Comparison of ENCODE assay signal across 12 mouse cellular contexts in genomic region chr3:65205539-65206020, GRCm38 (mm10).
DNase-seq lines count a peak whose midpoint lies in the region; ATAC-seq and TF ChIP-seq lines count a peak whose summit lies in the region.
"Had no signal": no experiment of that assay in that cellular context is flagged by ENCODE, and none has a peak within 500 bp of the region (broad histone marks: within the 10 kb centered on the region; RNA-seq: fewer than 3 reads in every experiment).

No protein-coding gene starts in this region.

- H3K27ac ChIP-seq in heart, embryonic 11.5 days (ENCODE audit: low read depth, low read length), result no peak overlapping the region
- no peak overlapping the region for H3K27ac ChIP-seq in hindbrain, postnatal 0 days

- ATAC-seq in heart, embryonic 11.5 days (replicated peaks; ENCODE audit: insufficient number of reproducible peaks, low FRiP score, low TSS enrichment), result no peak
- ATAC-seq in hindbrain, postnatal 0 days, result no peak

- no peak overlapping the region for H3K4me3 ChIP-seq in heart, embryonic 11.5 days (ENCODE audit: low read depth, low read length)
- no peak overlapping the region for H3K4me3 ChIP-seq in hindbrain, postnatal 0 days (ENCODE audit: low read length)

- no peak overlapping the region for H3K9ac ChIP-seq in heart, embryonic 11.5 days (ENCODE audit: low read depth, low read length)
- H3K9ac ChIP-seq in hindbrain, postnatal 0 days (replicated peaks; ENCODE audit: low read length), result no peak overlapping the region

- no peaks in the 10 kb centered on the region for H3K4me1 ChIP-seq in heart, embryonic 11.5 days (ENCODE audit: control insufficient read depth, insufficient read depth, low read length)
- H3K4me1 ChIP-seq in hindbrain, postnatal 0 days (ENCODE audit: insufficient read depth, low read length), result no peaks in the 10 kb centered on the region

- H3K36me3 ChIP-seq in heart, embryonic 11.5 days (ENCODE audit: control insufficient read depth, insufficient read depth, low read length), result no peaks in the 10 kb centered on the region
- H3K36me3 ChIP-seq in hindbrain, postnatal 0 days (ENCODE audit: insufficient read depth, low read length), result no peaks in the 10 kb centered on the region

- peak; percentile 19 to 49 for DNase-seq in heart, adult 9 months (ENCODE audit: low spot score in 2 of 2)
- peak; percentile 8 to 20 for DNase-seq in heart, postnatal 10 days
- peak; percentile 19 for DNase-seq in hindbrain, postnatal 0 days (ENCODE audit: low spot score)
- peak; percentile 49 for DNase-seq in retina, postnatal 7 days (ENCODE audit: low read depth, low spot score)
- no peak for DNase-seq in spleen, postnatal 36 days (ENCODE audit: low spot score in 2 of 2)
- no peak for DNase-seq in thymus, postnatal 4 days
- DNase-seq: cerebellum, postnatal 10 days; kidney, adult 18-20 months; lung, postnatal 14 days; thymus, postnatal 36 days had no signal

- no peak for TF ChIP-seq CTCF in hindbrain, postnatal 0 days (IDR thresholded peaks at IDR 0.05; ENCODE audit: low read depth)

- intact Hi-C loops in heart, postnatal 10 days (cut with DNase I), result no loop called here

- no peaks in the 10 kb centered on the region for H3K27me3 ChIP-seq in heart, embryonic 11.5 days (ENCODE audit: control insufficient read depth, insufficient read depth, low read length)
- H3K27me3 ChIP-seq in hindbrain, postnatal 0 days (ENCODE audit: insufficient read depth, low read length), result no peaks in the 10 kb centered on the region

- WGBS in heart, embryonic 11.5 days (ENCODE audit: insufficient replicate concordance), result 63% methylated on average over 8 of the region's 8 CpGs
- 65% methylated on average over 8 of the region's 8 CpGs for WGBS in hindbrain, postnatal 0 days

- no peaks in the 10 kb centered on the region for H3K9me3 ChIP-seq in heart, embryonic 11.5 days (replicated peaks; ENCODE audit: control insufficient read depth, low read length)
- no peaks in the 10 kb centered on the region for H3K9me3 ChIP-seq in hindbrain, postnatal 0 days (ENCODE audit: low read length)

- no peak overlapping the region for H3K4me2 ChIP-seq in heart, embryonic 11.5 days
- H3K4me2 ChIP-seq in hindbrain, postnatal 0 days (ENCODE audit: low read depth, low read length), result no peak overlapping the region
- H3K4me2 ChIP-seq: liver, embryonic 11.5 days had no signal

Comparison
In these comparisons a context has a peak if more than half of its experiments do, and no peak if none do; other contexts are left out.
1. DNase-seq: peak in heart, adult 9 months (2 of 2), heart, postnatal 10 days (2 of 2), hindbrain, postnatal 0 days (single experiment) and retina, postnatal 7 days (single experiment); none in spleen, postnatal 36 days (0 of 2) and thymus, postnatal 4 days (single experiment).